Mouse (Mus musculus) lung, adult 18-20 months (tissue): ENCODE data around the gene Ablim2.

Experiments used
- DNase-seq, 2 experiments: peaks; one replicate each; pipeline ENCODE4 v3.0.0; 2022; ENCODE audit warnings: mixed read lengths in 2 of 2

Ablim2 gene

DNA sequence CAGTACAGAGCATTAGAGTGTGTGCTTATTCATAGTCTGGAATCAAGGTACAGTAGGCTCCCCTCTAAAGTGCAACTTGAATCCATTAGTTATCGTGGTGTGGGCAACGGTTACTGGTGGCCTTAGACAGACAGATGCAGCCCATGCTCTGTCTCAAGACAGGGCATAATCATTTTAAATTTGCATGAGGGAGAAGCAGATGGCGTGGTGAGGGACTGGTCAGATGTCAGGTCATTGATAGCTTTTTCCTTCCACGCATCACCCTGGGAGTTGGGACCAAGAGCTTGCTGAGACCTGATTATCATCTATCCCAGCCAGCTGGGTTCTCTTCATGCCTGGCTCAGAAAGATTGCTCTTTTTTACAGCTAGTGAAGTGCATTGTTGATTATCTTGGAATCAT is 162.4 kb downstream of the Ablim2 start:
- no peak for DNase-seq

DNA sequence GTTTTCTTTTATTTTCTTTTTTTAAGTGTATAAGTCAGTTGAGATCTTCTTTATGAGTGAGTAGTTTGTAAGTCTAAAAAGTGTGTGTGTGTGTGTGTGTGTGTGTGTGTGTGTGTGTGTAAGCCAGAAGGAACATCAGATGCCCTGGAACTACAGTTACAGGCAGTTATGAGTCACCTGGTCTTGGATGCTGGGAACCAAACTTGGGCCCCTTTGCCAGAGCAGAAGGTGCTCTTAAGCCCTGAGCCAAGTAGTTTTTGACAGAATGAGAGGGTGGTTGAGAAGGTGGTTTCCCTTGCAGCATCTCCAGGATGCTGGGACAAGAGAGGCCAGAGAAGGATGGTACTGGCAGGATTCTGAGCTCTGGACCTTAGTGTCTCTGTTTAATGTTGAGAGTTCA is 162.9 kb downstream of the Ablim2 start:
- DNase-seq = no peak

DNA sequence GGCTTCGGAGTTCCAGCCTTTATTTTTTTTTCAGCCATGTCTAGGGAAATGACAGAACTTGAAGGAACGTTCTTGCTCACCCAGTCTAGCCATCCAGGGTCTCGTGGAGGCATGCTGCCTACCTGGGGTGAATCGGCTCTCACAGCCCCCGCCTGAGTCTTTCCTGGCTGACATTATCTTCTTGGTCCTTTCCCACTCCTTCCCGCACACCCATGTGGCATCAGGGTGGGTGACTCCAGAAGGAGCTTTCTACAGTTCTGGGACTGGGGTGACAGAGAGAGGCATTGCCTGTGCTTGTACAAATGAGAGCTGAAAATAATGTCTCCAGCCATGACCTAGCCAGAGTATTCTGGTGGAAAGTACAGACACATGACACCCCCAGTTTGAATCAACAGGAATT is 163.5 kb downstream of the Ablim2 start:
- DNase-seq = no peak

DNA sequence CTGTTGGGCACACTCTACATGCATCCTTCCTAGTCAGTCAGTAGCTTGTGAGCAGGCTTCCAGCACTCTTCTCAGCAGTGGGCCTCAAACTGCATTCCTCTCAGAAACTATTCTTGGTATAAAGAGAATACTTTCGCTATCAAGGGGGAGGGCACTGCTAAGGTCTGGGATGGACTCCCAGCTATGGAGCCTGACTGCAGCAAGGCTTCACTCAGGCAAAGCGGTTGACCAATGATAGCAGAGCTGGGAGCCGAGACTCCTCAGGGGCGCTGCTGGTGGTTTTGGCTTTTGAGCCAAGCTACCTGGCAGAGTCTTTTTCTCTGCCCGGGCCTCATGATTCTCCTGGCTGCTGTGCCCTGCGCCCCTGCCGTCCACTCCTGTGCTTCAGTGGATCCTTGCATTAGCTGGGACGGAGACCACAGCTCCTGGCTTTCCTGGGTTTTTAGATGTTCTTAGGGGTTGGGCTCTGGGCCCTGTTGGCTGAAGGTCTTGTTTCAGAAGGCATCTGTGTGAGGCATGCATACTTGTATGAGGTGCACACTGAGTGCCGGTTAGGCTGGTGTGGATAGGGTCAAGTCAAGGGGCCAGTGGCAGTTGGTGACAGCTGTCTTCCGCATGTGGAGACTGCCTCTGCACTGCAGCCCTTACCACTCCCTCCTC is 164.0 kb downstream of the Ablim2 start:
- DNase-seq = peak; percentile 52 to 55

DNA sequence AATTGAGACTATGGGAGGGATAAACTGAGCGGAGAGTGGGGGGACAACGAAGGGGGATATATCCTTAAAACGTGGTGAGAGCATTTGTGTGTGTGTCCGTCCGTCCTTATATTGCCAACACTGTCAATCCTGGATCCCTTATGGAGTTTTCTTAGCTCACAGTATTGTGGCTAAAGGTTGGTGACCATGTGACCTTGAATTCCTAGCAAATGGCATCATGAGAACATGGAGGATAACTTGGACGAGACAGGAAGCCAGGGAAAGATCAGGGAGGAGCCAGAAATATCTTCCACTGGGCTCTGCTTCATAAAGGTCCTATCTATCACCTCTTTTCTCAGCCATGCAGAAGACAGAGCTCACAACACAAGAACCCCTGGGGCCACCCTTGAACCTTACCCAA is 165.8 kb downstream of the Ablim2 start:
- DNase-seq = no peak

DNA sequence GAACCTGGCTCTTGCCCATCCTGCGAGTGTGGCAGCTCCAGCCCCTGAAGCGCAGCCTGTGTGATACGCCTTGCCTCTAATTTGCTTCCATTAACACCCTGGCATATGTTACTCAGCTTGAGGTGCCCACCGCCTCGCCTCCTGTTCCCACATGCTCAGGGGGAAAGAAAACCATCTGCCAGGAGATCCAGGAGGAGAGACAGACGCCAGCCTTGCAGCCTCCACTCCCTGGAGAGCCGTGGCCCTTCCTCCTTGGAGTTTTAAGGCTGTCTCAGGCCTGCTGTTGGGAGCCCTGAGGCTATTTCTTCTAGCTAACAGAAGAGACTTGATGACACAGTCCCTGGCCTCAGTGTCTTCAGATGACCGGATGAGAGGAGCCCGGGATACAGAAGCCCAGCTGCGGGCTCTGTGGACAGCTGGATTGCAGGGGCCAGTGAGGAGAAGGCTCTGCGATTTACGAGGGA is 167.5 kb downstream of the Ablim2 start:
- no peak for DNase-seq

DNA sequence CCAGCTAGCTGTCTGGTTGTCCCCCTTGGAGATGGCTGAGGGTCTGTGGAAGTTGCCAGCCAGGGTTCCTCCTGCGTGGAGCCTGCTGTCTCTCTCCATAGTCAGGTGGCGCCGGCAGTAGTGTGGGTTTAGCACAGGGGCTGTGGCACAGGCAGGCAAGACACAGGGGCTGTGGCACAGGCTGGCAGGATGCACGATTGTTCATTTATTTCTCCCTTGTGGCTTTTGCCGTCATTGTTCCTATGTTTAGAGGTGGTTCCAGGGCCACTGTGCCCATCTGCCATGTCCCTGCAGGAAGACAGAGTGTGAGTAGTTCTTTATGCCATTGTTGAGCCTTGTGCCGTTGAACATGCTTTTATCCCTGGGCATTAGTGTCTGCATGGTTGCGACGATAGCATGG is 168.8 kb downstream of the Ablim2 start:
- no peak for DNase-seq

DNA sequence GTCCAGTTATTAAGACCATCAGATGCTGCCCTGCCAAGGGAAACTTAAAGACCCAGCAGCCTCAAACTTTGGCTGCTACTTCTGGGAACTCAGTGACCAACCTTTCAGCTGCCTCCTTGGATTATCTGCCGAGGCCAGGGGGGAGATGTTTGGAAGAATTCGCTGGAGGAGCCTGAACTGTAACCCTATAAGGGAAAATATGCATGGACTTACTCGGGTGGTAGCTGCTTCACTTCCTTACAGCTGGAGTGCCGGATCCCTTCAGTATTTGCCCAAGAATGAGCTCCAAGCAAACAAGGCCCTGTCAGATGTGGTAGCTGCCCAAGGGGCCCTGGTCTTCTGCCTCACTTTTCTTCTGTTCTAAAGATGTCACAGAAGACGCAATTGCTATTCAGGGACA is 173.6 kb downstream of the Ablim2 start:
- no peak for DNase-seq

DNA sequence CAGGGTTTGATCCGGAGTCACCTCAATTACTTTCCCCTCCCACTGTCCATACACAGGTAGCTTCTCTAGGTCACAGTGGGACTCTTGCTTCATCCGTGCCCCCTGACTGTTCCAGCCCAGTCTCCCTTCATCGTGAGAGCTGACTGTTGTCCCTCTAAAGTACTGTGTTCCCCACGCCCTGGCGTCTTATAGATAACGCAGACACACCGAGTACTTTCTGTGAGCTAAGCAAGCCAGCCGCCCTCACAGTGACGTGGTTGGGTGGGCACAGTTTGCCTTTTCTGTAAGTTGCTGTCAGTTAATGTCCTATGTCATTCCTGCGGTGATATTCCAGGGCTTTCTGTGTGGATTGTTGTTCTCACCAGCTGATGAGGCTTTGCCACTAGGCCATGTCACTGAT is 175.4 kb downstream of the Ablim2 start:
- no peak for DNase-seq
